Mouse (Mus musculus) kidney, embryonic 14.5 days (tissue): ENCODE data around the gene Adh1. TPM values are rescaled to one million over a fixed set of nuclear protein-coding genes. Genes with fewer than 3 reads are reported as not detected.

Source experiments
- ATAC-seq: fragments of 200-750 bp; cut with Nextera tagmentation; 2 replicates; pipeline ENCODE4 v1.8.0; 2017; ENCODE audit warnings: moderate number of reproducible peaks, mild to moderate bottlenecking, moderate TSS enrichment, moderate library complexity; ENCODE audit not compliant: low FRiP score, low TSS enrichment
- H3K27ac ChIP-seq: fragments of 300-500 bp; sonication (generic); 2 replicates; pipeline ENCODE4 v1.5.1; 2014; ENCODE audit warnings: low read depth, mild to moderate bottlenecking, low read length, moderate library complexity, mixed read lengths
- H3K27me3 ChIP-seq: fragments of 300-500 bp; sonication (generic); 2 replicates; pipeline ENCODE4 v1.6.1; 2014; ENCODE audit warnings: mild to moderate bottlenecking, low read length; ENCODE audit not compliant: control insufficient read depth, insufficient read depth
- H3K36me3 ChIP-seq: fragments of 300-500 bp; sonication (generic); 2 replicates; pipeline ENCODE4 v1.6.1; 2014; ENCODE audit warnings: low read length, mixed read lengths; ENCODE audit not compliant: control insufficient read depth, insufficient read depth
- H3K4me1 ChIP-seq: fragments of 300-500 bp; sonication (generic); 2 replicates; pipeline ENCODE4 v1.6.1; 2014; ENCODE audit warnings: low read length, mixed read lengths; ENCODE audit not compliant: control insufficient read depth, insufficient read depth
- H3K4me2 ChIP-seq: fragments of 300-500 bp; sonication (generic); replicated peaks from 2 replicates; pipeline ENCODE4 v1.6.1; 2014; ENCODE audit warnings: low read depth, mild to moderate bottlenecking, low read length
- H3K4me3 ChIP-seq: fragments of 300-500 bp; sonication (generic); 2 replicates; pipeline ENCODE4 v1.5.1; 2014; ENCODE audit warnings: mild to moderate bottlenecking, low read length
- H3K9ac ChIP-seq: fragments of 300-500 bp; sonication (generic); 2 replicates; pipeline ENCODE4 v1.6.1; 2014; ENCODE audit warnings: low read depth, mild to moderate bottlenecking, low read length, moderate library complexity
- H3K9me3 ChIP-seq: fragments of 300-500 bp; sonication (generic); 2 replicates; pipeline ENCODE4 v1.6.1; 2016; ENCODE audit warnings: low read length; ENCODE audit not compliant: control insufficient read depth
- WGBS: fragments of 180-500 bp; shearing (Covaris S2); extraction: QIAGEN DNeasy Blood & Tissue Kit; methylation state at CpG from one replicate; pipeline ENCODE4 v1.1.7; 2014; 5-methylcytosine and 5-hydroxymethylcytosine counted together
- polyA plus RNA-seq: library from polyadenylated mRNA; unstranded; fragments of >200 nt; fragmentation: Nextera tagmentation; extraction: Ambion mirVana; gene quantifications from 2 replicates; pipeline ENCODE4 v1.2.1, GENCODE M21; 2014

Adh1 gene
- polyA plus RNA-seq, 1 experiment from 2014 or later: 20.4 TPM

- Histone ChIP-seq H3K27me3 (no peaks in the 10 kb centered on the region), H3K36me3 (no peaks in the 10 kb centered on the region), H3K27ac (no peak overlapping the region), H3K4me1 (peaks cover 5% of the 10 kb centered on the region; the same call in 1 of the 2 replicates), H3K9ac (no peak overlapping the region), H3K9me3 (no peaks in the 10 kb centered on the region), H3K4me3 (no peak overlapping the region), H3K4me2 (no peak overlapping the region)
- no peak for ATAC-seq
- WGBS: 57% methylated on average over 11 of the region's 11 CpGs
Observed at GRCm38 (mm10) chr3:138236546-138237163, 24.1 kb upstream of the Adh1 start.

- ATAC-seq: no peak
- Histone ChIP-seq H3K9ac (no peak overlapping the region), H3K36me3 (no peaks in the 10 kb centered on the region), H3K4me1 (peaks cover 5% of the 10 kb centered on the region; the same call in 1 of the 2 replicates), H3K4me2 (no peak overlapping the region), H3K9me3 (no peaks in the 10 kb centered on the region), H3K27ac (no peak overlapping the region), H3K27me3 (no peaks in the 10 kb centered on the region), H3K4me3 (no peak overlapping the region)
- 83% methylated on average over 10 of the region's 10 CpGs for WGBS
Observed at GRCm38 (mm10) chr3:138238046-138238445, 22.7 kb upstream of the Adh1 start.

GRCm38 (mm10) chr3:138239461-138239860 is 21.3 kb upstream of the Adh1 start:
- 87% methylated on average over 6 of the region's 6 CpGs for WGBS
- H3K4me1 ChIP-seq: peaks cover 5% of the 10 kb centered on the region; the same call in 1 of the 2 replicates
- no peaks in the 10 kb centered on the region for H3K36me3 ChIP-seq
- H3K27me3 ChIP-seq: no peaks in the 10 kb centered on the region
- H3K4me2 ChIP-seq: no peak overlapping the region
- H3K27ac ChIP-seq: no peak overlapping the region
- no peak overlapping the region for H3K9ac ChIP-seq
- no peak for ATAC-seq
- no peaks in the 10 kb centered on the region for H3K9me3 ChIP-seq
- H3K4me3 ChIP-seq: no peak overlapping the region

GRCm38 (mm10) chr3:138240411-138240810 is 20.4 kb upstream of the Adh1 start:
- Histone ChIP-seq H3K9ac (no peak overlapping the region), H3K4me3 (no peak overlapping the region), H3K4me2 (no peak overlapping the region), H3K9me3 (no peaks in the 10 kb centered on the region), H3K4me1 (peaks cover 5% of the 10 kb centered on the region; the same call in 1 of the 2 replicates), H3K36me3 (no peaks in the 10 kb centered on the region), H3K27me3 (no peaks in the 10 kb centered on the region), H3K27ac (no peak overlapping the region)
- WGBS: 66% methylated on average over 3 of the region's 3 CpGs
- ATAC-seq: no peak

- H3K4me3 ChIP-seq: no peak overlapping the region
- peak; percentile 47 for ATAC-seq
- no peaks in the 10 kb centered on the region for H3K9me3 ChIP-seq
- peaks cover 5% of the 10 kb centered on the region; the same call in 1 of the 2 replicates for H3K4me1 ChIP-seq
- WGBS: 31% methylated on average over 5 of the region's 5 CpGs
- H3K36me3 ChIP-seq: no peaks in the 10 kb centered on the region
- no peaks in the 10 kb centered on the region for H3K27me3 ChIP-seq
- no peak overlapping the region for H3K9ac ChIP-seq
- no peak overlapping the region; the same call in 1 of the 2 replicates for H3K27ac ChIP-seq
- no peak overlapping the region for H3K4me2 ChIP-seq
Observed at GRCm38 (mm10) chr3:138240942-138241341, 19.8 kb upstream of the Adh1 start.

- Histone ChIP-seq H3K36me3 (no peaks in the 10 kb centered on the region), H3K27ac (no peak overlapping the region; the same call in 1 of the 2 replicates), H3K4me2 (no peak overlapping the region), H3K27me3 (no peaks in the 10 kb centered on the region), H3K4me1 (peaks cover 5% of the 10 kb centered on the region; the same call in 1 of the 2 replicates), H3K4me3 (no peak overlapping the region), H3K9ac (no peak overlapping the region), H3K9me3 (no peaks in the 10 kb centered on the region)
- ATAC-seq: no peak
- WGBS: 40% methylated on average over 6 of the region's 6 CpGs
Observed at GRCm38 (mm10) chr3:138241371-138241770, 19.4 kb upstream of the Adh1 start.

- WGBS: 80% methylated on average over 14 of the region's 14 CpGs
- Histone ChIP-seq H3K4me3 (no peak overlapping the region), H3K4me1 (peaks cover 5% of the 10 kb centered on the region; the same call in 1 of the 2 replicates), H3K27ac (no peak overlapping the region), H3K4me2 (no peak overlapping the region), H3K9me3 (no peaks in the 10 kb centered on the region), H3K9ac (no peak overlapping the region), H3K36me3 (no peaks in the 10 kb centered on the region), H3K27me3 (no peaks in the 10 kb centered on the region)
- ATAC-seq: no peak
Observed at GRCm38 (mm10) chr3:138242021-138242726, 18.6 kb upstream of the Adh1 start.

- no peaks in the 10 kb centered on the region for H3K36me3 ChIP-seq
- H3K4me1 ChIP-seq: peaks cover 5% of the 10 kb centered on the region; the same call in 1 of the 2 replicates
- no peak overlapping the region for H3K4me3 ChIP-seq
- H3K27ac ChIP-seq: no peak overlapping the region
- H3K27me3 ChIP-seq: no peaks in the 10 kb centered on the region
- no peaks in the 10 kb centered on the region for H3K9me3 ChIP-seq
- no peak overlapping the region for H3K4me2 ChIP-seq
- no peak for ATAC-seq
- no peak overlapping the region for H3K9ac ChIP-seq
- 71% methylated on average over 6 of the region's 6 CpGs for WGBS
Observed at GRCm38 (mm10) chr3:138242933-138243332, 17.9 kb upstream of the Adh1 start.

- ATAC-seq: no peak
- Histone ChIP-seq H3K9ac (no peak overlapping the region), H3K36me3 (no peaks in the 10 kb centered on the region), H3K9me3 (no peaks in the 10 kb centered on the region), H3K4me1 (peaks cover 5% of the 10 kb centered on the region; the same call in 1 of the 2 replicates), H3K27ac (no peak overlapping the region), H3K27me3 (no peaks in the 10 kb centered on the region), H3K4me3 (no peak overlapping the region), H3K4me2 (no peak overlapping the region)
- 74% methylated on average over 7 of the region's 7 CpGs for WGBS
Observed at GRCm38 (mm10) chr3:138244338-138244874, 16.4 kb upstream of the Adh1 start.
